Mouse (Mus musculus): ENCODE measurements around the gene Cyp4f40. TPM values are rescaled to one million over a fixed set of nuclear protein-coding genes. Genes with fewer than 3 reads are reported as not detected.
"Not testable (repeated sequence)": the region's sequence is repeated elsewhere in the genome, so short reads cannot be mapped to it uniquely, and the experiment has no call there.

Gene Cyp4f40
- polyA plus RNA-seq, 1 experiment: not detected

DNA sequence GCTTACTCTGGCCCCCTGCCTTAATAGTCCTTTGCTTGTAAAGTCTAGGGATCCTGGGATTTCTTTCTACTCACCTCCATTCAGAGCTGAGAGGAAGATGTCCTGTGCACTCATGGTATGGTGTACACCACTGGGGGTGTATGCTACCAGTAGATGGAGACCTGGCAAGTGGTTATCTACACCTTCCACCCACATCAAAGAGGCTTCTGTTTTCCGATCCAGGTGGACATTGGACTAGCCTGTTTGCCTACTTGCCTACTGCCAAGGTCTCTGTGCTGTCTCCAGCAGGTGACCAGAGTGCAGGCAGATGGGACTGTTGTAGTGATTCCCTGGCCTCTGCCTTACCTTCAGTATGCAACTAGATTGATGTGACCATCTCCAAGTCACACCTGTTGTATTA is 32.3 kb downstream of the Cyp4f40 start:
- TF ChIP-seq POLR2A (IDR thresholded peaks at IDR 0.05; ENCODE audit: extremely low read depth, insufficient read depth, low read length) (no peak), CTCF (IDR thresholded peaks at IDR 0.05; ENCODE audit: extremely low read depth, insufficient read depth, low read length) (no peak)
- no peak overlapping the region for H3K4me3 ChIP-seq (ENCODE audit: insufficient read depth, low read length)
- no peaks in the 10 kb centered on the region for H3K4me1 ChIP-seq (ENCODE audit: control insufficient read depth, insufficient read depth, low read length)
- no peak overlapping the region for H3K27ac ChIP-seq (ENCODE audit: insufficient read depth, low read length)

DNA sequence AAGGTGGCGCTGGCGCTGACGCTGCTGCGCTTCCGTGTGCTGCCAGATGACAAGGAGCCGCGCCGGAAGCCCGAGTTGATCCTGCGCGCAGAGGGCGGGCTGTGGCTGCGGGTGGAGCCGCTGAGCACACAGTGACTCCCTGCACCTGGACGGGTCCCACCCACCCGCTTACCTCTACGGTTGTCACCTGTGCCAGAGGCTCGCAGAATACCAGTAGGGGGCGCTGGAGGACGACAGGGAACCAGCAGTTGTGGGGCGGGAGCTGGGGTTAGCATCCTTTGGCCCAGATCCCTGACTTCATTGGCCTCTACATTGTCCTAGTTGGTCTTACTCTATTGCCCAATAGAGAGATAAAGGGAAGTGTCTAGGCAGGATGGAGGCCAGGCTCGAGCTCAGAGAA is 44.1 kb downstream of the Cyp4f40 start:
- TF ChIP-seq POLR2A (IDR thresholded peaks at IDR 0.05; ENCODE audit: extremely low read depth, insufficient read depth, low read length) (no peak), CTCF (IDR thresholded peaks at IDR 0.05; ENCODE audit: extremely low read depth, insufficient read depth, low read length) (no peak)
- H3K4me1 ChIP-seq (ENCODE audit: control insufficient read depth, insufficient read depth, low read length): no peaks in the 10 kb centered on the region
- H3K27ac ChIP-seq (ENCODE audit: insufficient read depth, low read length): no peak overlapping the region
- no peak overlapping the region for H3K4me3 ChIP-seq (ENCODE audit: insufficient read depth, low read length)

DNA sequence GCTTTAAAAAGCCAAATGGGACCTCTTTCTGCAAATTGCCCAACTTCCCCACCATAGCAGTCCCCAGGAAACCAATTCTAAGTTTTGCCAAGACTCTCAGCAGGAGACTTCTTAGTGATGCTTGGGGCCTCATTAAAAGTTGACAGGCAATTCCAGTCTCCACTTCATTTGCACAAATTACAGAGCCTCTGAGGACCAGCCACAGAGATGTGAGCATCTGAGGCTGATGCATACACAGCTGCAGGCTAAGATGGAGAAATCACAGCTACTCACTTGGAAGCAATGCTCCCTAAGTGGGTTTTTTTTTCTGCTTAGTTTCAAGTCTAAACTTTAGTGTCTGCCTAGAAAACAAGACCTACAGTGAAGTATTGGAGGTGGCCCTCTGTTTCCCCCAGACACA is 51.8 kb downstream of the Cyp4f40 start:
- H3K4me1 ChIP-seq (ENCODE audit: control insufficient read depth, insufficient read depth, low read length); H3K4me3 ChIP-seq (ENCODE audit: insufficient read depth, low read length); H3K27ac ChIP-seq (ENCODE audit: insufficient read depth, low read length): not testable (repeated sequence)

- H3K27ac ChIP-seq (ENCODE audit: insufficient read depth, low read length); H3K4me1 ChIP-seq (ENCODE audit: control insufficient read depth, insufficient read depth, low read length); H3K4me3 ChIP-seq (ENCODE audit: insufficient read depth, low read length): not testable (repeated sequence)
Observed at GRCm38 (mm10) chr17:32722151-32722550, 63.5 kb downstream of the Cyp4f40 start.

DNA sequence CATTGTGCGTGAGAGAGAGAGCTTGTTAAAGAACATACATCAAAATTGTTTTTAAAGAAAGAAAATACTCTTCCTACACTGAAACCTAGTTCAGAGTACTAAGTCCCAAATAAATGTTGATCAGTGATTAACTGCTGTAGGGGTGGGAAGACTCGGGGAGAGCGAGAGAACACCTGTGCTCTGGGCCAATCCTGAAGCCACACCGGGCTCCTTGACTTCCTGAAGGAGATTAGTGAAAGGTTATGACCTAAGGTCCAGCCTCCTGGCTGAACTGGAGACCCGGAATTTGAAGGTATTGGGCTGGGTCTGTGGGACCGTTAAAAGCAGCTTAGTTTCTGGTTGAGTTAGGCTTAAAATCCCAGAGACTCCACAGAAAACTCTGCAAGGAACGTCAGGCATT is 64.1 kb downstream of the Cyp4f40 start:
- H3K4me1 ChIP-seq (ENCODE audit: control insufficient read depth, insufficient read depth, low read length): no peaks in the 10 kb centered on the region
- no peak overlapping the region for H3K4me3 ChIP-seq (ENCODE audit: insufficient read depth, low read length)
- TF ChIP-seq CTCF (IDR thresholded peaks at IDR 0.05; ENCODE audit: extremely low read depth, insufficient read depth, low read length) (no peak), POLR2A (IDR thresholded peaks at IDR 0.05; ENCODE audit: extremely low read depth, insufficient read depth, low read length) (no peak)
- H3K27ac ChIP-seq (ENCODE audit: insufficient read depth, low read length): no peak overlapping the region

GRCm38 (mm10) chr17:32726360-32726759 is 67.7 kb downstream of the Cyp4f40 start:
- not testable (repeated sequence) for H3K4me3 ChIP-seq (ENCODE audit: insufficient read depth, low read length); H3K4me1 ChIP-seq (ENCODE audit: control insufficient read depth, insufficient read depth, low read length); H3K27ac ChIP-seq (ENCODE audit: insufficient read depth, low read length)

Other genes with a start within 250 kb of the Cyp4f40 start
- gene Pglyrp2, start 234.7 kb upstream of the Cyp4f40 start, polyA plus RNA-seq (2012; rRNA removed): not detected in 2 replicates
- not detected in 2 replicates for gene Cyp4f39, start 206.2 kb upstream of the Cyp4f40 start, polyA plus RNA-seq (2012; rRNA removed)
- 3.7 and 4.2 TPM in 2 replicates for gene Cyp4f17, start 152.8 kb upstream of the Cyp4f40 start, polyA plus RNA-seq (2012; rRNA removed)
- gene Cyp4f16, start 122.3 kb upstream of the Cyp4f40 start, polyA plus RNA-seq (2012; rRNA removed): 8.1 and 9.0 TPM in 2 replicates
- not detected in 2 replicates for gene Cyp4f37, start 37.6 kb upstream of the Cyp4f40 start, polyA plus RNA-seq (2012; rRNA removed)
- gene Cyp4f15, start 26.7 kb downstream of the Cyp4f40 start, polyA plus RNA-seq (2012; rRNA removed): 29.2 and 29.5 TPM in 2 replicates
- 26.3 and 27.4 TPM in 2 replicates for gene Zfp871, start 129.4 kb downstream of the Cyp4f40 start, polyA plus RNA-seq (2012; rRNA removed)
- gene Zfp811, start 151.0 kb downstream of the Cyp4f40 start, polyA plus RNA-seq (2012; rRNA removed): 6.4 and 7.9 TPM in 2 replicates
- 12.5 and 14.7 TPM in 2 replicates for gene Zfp799, start 171.4 kb downstream of the Cyp4f40 start, polyA plus RNA-seq (2012; rRNA removed)
- 5.2 and 5.5 TPM in 2 replicates for gene Zfp870, start 232.7 kb downstream of the Cyp4f40 start, polyA plus RNA-seq (2012; rRNA removed)